Mouse (Mus musculus): ENCODE measurements around the gene Ercc2. TPM values are rescaled to one million over a fixed set of nuclear protein-coding genes. Genes with fewer than 3 reads are reported as not detected.

The Ercc2 gene
- 99.9 and 104 TPM in 2 replicates for polyA plus RNA-seq (2012; rRNA removed)

DNA sequence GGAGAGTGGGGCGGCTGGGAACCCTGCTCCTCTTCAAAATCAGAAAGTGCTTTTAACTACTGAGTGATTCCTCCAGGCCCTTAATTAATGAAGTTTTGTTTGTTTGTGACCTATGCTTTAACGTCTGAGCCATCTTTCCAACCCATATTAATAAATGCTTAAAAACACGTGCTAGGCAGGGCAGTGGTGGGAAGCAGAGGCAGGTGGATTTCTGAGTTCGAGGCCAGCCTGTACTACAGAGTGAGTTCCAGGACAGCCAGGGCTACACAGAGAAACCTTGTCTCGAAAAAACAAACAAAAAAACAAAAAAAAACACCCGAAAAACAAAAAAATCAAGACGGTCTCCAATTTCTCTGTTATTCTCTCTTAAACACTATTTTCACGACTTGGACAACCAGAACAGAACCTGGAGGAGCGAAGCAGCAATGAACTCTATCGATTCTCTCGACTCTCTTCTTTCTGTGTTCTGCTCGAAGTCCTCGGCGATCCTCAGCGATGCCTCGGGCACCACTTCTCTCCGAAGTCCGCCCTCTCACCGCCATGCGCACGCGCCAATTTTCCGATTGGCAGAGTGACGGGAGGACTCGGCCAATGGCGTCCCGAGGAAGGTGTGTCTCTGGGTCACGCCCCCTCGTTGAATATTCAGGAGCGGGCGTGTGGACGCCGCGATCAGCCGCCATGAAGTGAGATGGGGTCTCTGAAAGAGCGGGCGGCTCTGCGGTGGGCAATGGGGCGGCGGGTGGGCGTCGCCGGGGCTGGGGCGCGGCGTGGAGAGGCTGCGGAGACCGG is at the start of gene Ercc2:
Gene Ercc2 (plus strand): TSS at position 634 of the 789 bp plus-strand sequence.

DNA sequence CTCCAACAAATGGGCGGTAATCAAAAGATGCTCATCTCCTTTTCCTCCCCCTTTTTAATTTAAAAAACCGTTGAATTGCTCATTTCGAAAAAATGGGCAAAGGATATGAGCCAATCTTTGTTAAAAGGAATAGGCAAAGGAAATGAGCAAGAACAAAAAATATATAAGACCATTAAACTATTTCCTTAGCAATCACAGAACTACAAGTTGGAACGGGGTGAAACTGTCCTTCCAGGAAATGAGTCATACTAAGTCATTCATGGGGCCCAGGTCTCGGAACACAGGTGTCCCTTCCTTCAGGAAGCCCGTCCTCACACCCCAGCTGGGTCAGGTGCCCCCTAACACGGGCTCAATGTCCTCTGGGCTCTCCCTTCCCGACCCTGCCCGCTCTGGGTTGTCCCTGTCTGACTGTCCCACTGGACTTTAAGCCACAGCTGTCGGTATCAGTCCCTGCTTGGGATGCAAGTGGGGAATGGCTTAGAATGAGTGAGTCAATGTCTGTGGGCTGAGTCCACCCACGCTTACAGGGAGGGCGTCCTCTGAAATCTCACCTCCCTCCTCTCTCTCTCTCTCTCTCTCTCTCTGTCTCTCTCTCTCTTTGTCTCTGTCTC is 37.5 kb upstream of the Ercc2 start, which contains the start of gene Ercc1:
Gene Ercc1 (plus strand): TSS at position 542 of the 611 bp plus-strand sequence.

DNA sequence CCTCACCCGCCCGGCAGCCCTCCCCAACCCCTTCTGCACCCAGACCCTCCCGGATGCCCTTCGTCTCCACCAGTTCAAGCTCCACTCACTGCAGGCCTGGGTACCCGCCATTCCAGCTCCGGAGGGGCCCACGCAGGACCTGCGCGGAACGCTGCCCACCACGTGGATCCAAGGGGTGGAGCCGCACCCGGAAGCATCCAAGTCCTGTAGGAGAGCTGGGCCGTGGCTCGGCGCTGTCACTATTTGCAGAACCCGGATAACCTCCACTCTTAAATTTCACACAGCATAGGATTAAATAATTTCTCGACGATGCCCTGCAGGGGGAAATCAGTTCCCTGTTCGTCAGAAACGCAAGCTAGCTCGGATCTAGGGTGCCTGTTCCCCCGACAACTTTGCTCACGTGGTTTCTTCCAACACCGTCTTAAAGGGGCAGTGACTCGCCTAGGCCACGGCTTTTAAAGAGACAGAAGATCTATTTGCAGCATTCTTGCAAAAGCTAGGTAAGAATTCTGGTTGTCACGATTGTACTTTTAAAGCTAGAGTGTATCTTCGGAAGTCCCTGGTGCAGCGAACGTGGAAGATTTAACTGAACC is 22.4 kb upstream of the Ercc2 start, which contains the start of the genes Cd3eap and Ppp1r13l:
Gene Cd3eap (minus strand): TSS at position 185 of the 593 bp plus-strand sequence.
Gene Ppp1r13l (plus strand): TSS at position 451 of the 593 bp plus-strand sequence.

DNA sequence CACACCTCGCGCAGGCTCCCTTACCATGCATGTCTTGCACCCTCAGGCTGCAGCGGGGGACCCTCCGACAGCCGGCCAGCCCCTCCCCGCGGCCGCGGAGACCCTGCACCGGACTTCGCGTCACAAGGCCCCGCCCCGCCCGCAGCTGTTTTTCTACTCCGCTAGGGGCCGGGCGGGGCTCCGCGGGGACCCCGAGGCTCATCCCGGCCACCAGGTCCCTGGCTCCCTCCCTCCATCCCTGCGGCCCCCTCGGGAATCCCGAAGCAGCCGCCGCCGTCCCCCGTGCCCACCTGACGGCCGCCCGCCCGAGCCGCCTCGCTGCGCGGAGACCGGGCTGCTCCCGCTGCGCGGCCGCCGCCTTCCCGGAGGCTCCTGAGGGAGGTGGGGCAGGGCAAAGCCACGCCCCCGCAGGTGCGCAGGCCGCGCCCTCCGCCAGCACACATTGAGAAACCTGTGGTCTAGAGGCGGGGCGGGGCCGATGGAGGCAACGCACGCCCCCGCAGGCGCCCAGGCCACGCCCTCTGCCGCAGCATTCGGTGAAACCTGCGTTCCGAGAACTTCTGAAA is 22.0 kb downstream of the Ercc2 start, which contains the start of gene Klc3:
Gene Klc3 (minus strand): TSS at position 374 of the 566 bp plus-strand sequence.

DNA sequence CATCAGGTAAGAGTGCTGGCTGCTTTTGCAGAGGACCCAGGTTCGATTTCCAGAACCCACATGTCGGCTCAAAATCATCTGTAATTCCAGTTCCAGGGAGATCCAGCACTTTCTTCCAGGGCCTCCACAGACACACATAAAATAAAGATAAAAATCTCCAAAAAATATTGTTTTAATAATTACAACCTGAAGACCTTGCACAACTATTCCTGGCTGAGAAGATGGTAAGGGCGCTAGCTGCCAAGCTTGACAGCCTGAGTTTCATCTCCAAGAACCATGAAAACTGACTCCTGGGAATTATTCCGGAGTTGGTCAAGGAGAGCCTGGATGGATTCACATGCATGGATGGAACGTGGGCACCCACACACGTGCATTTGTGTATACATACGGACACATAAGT is 22.7 kb downstream of the Ercc2 start, which contains the start of gene Ckm:
Gene Ckm (plus strand): TSS at position 301 of the 400 bp plus-strand sequence.

Other genes starting within 250 kb of the Ercc2 start
- 15.1 and 19.6 TPM in 2 replicates for gene Qpctl, start 232.7 kb upstream of the Ercc2 start, polyA plus RNA-seq (2012; rRNA removed)
- gene Snrpd2, start 232.3 kb upstream of the Ercc2 start, polyA plus RNA-seq (2012; rRNA removed), result 49.6 and 49.8 TPM in 2 replicates
- 0.46 and 0.69 TPM in 2 replicates for gene Gipr, start 215.9 kb upstream of the Ercc2 start, polyA plus RNA-seq (2012; rRNA removed)
- gene Eml2, start 205.6 kb upstream of the Ercc2 start, polyA plus RNA-seq (2012; rRNA removed), result 84.0 and 89.9 TPM in 2 replicates
- gene Gpr4, start 169.5 kb upstream of the Ercc2 start, polyA plus RNA-seq (2012; rRNA removed), result 11.0 and 12.7 TPM in 2 replicates
- gene Opa3, start 153.7 kb upstream of the Ercc2 start, polyA plus RNA-seq (2012; rRNA removed), result 40.3 and 44.6 TPM in 2 replicates
- gene Vasp, start 110.2 kb upstream of the Ercc2 start, polyA plus RNA-seq (2012; rRNA removed), result 197 and 215 TPM in 2 replicates
- gene Ppm1n, start 101.9 kb upstream of the Ercc2 start, polyA plus RNA-seq (2012; rRNA removed), result 0.18 and 0.25 TPM in 2 replicates
- gene Rtn2, start 99.4 kb upstream of the Ercc2 start, polyA plus RNA-seq (2012; rRNA removed), result 31.9 and 40.5 TPM in 2 replicates
- 5.1 and 10.1 TPM in 2 replicates for gene Fosb, start 72.0 kb upstream of the Ercc2 start, polyA plus RNA-seq (2012; rRNA removed)
- gene Ercc1, start 37.2 kb upstream of the Ercc2 start, polyA plus RNA-seq (2012; rRNA removed), result 35.4 and 52.6 TPM in 2 replicates
- 10.1 and 12.5 TPM in 2 replicates for gene Cd3eap, start 22.5 kb upstream of the Ercc2 start, polyA plus RNA-seq (2012; rRNA removed)
- 19.9 and 21.5 TPM in 2 replicates for gene Ppp1r13l, start 22.3 kb upstream of the Ercc2 start, polyA plus RNA-seq (2012; rRNA removed)
- 11.6 and 13.6 TPM in 2 replicates for gene Klc3, start 22.1 kb downstream of the Ercc2 start, polyA plus RNA-seq (2012; rRNA removed)
- gene Ckm, start 22.8 kb downstream of the Ercc2 start, polyA plus RNA-seq (2012; rRNA removed), result 1.5 and 2.0 TPM in 2 replicates
- 56.2 and 68.8 TPM in 2 replicates for gene Mark4, start 76.8 kb downstream of the Ercc2 start, polyA plus RNA-seq (2012; rRNA removed)
- 14.5 and 14.7 TPM in 2 replicates for gene Exoc3l2, start 81.3 kb downstream of the Ercc2 start, polyA plus RNA-seq (2012; rRNA removed)
- gene Bloc1s3, start 126.4 kb downstream of the Ercc2 start, polyA plus RNA-seq (2012; rRNA removed), result 23.3 and 32.2 TPM in 2 replicates
- gene Trappc6a, start 126.4 kb downstream of the Ercc2 start, polyA plus RNA-seq (2012; rRNA removed), result 122 and 123 TPM in 2 replicates
- 1.3 and 1.9 TPM in 2 replicates for gene Nkpd1, start 135.8 kb downstream of the Ercc2 start, polyA plus RNA-seq (2012; rRNA removed)
- gene Ppp1r37, start 181.1 kb downstream of the Ercc2 start, polyA plus RNA-seq (2012; rRNA removed), result 147 and 159 TPM in 2 replicates
- gene Zfp296, start 195.3 kb downstream of the Ercc2 start, polyA plus RNA-seq (2012; rRNA removed), result 15.2 and 16.3 TPM in 2 replicates
- gene Gemin7, start 195.6 kb downstream of the Ercc2 start, polyA plus RNA-seq (2012; rRNA removed), result 230 and 252 TPM in 2 replicates
- 248 and 417 TPM in 2 replicates for gene Clasrp, start 222.5 kb downstream of the Ercc2 start, polyA plus RNA-seq (2012; rRNA removed)
- 34.7 and 48.6 TPM in 2 replicates for gene Relb, start 247.4 kb downstream of the Ercc2 start, polyA plus RNA-seq (2012; rRNA removed)